Mouse (Mus musculus): ENCODE measurements at regions not wholly inside any gene's neighbourhood (a gene's known extent, or its start where the extent isn't known, plus 50 kb on each side); places are given as distances from the start of the nearest gene placed in this dataset.

DNA sequence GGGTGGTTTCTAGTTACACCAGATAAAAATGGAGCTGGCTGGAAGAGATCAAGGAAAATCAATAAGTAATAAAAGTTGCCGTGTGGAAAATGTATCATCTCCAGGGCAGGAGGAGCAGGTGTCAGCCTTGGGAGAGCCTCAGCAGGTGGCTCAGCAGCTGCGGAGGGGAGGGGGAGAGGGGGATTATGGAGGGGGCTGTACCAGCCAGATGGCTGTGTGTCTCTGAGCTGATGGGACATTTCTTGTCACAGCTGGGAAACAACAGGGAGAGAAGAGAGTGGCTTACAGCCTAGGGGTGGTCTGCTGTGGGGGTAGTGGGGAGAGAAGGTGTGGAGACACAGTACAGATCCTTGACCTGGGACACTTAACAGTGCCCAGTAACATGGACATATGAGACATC is 116.5 kb downstream of the Matn1 start:
- ATAC-seq (replicated peaks; ENCODE audit: insufficient number of reproducible peaks, insufficient read depth, low FRiP score, low read depth) = no peak
- whole genome bisulfite sequencing = 17% methylated on average over 2 of the region's 2 CpGs
- Histone ChIP-seq H3K9me3 (replicated peaks) (no peaks in the 10 kb centered on the region), H3K4me2 (no peak overlapping the region), H3K36me3 (no peaks in the 10 kb centered on the region), H3K4me1 (replicated peaks) (no peaks in the 10 kb centered on the region), H3K9ac (no peak overlapping the region), H3K4me3 (no peak overlapping the region), H3K27ac (no peak overlapping the region), H3K27me3 (peaks cover 6% of the 10 kb centered on the region)

GRCm38 (mm10) chr4:131062592-131062991 is 118.4 kb downstream of the Matn1 start:
- WGBS = 64% methylated on average over 4 of the region's 4 CpGs
- no peaks in the 10 kb centered on the region for H3K36me3 ChIP-seq
- H3K4me2 ChIP-seq = no peak overlapping the region
- H3K4me1 ChIP-seq (replicated peaks) = no peaks in the 10 kb centered on the region
- H3K27ac ChIP-seq = no peak overlapping the region
- H3K9ac ChIP-seq = no peak overlapping the region
- no peaks in the 10 kb centered on the region for H3K9me3 ChIP-seq (replicated peaks)
- H3K27me3 ChIP-seq = peaks cover 6% of the 10 kb centered on the region
- H3K4me3 ChIP-seq = no peak overlapping the region
- ATAC-seq (replicated peaks; ENCODE audit: insufficient number of reproducible peaks, insufficient read depth, low FRiP score, low read depth) = no peak

DNA sequence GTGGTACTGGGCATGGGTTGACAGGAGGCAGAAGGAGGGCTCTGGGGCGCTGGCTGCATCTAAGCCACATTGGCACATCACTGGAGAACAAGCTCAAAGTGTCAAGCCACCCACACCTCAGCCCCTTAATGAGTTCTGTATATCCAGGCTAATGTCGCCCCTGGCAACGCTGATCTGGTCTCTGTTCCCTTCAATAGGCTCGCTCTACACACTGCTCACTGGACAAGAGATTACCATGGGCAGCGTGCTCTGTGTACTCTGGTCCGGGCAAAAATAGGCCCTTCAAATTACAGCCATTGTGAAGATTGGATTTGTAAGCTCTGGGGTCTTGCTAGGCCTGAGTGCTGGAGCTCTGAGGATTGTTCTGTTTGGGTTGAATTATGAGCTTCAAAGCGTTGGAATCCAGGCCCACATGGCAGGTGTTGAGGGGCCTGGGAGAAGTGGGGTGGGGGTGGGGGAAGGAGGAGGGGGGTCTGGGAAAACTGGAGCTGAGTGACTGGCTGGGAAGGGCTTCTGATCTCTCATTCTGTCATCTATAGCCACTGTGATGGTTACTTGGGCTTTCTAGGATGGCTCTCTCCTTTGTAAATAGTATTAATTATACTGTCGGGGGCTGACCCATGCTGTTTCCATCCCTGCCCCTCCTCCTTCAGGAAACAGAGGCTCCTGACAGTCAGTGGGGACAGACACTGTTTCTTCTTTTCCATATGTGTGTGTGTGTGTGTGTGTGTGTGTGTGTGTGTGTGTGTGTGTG is 122.2 kb downstream of the Matn1 start:
- no peak overlapping the region for H3K9ac ChIP-seq
- H3K4me1 ChIP-seq (replicated peaks) = no peaks in the 10 kb centered on the region
- peaks cover 6% of the 10 kb centered on the region for H3K27me3 ChIP-seq
- WGBS = 59% methylated on average over 8 of the region's 8 CpGs
- no peak overlapping the region for H3K4me3 ChIP-seq
- H3K4me2 ChIP-seq = no peak overlapping the region
- H3K27ac ChIP-seq = no peak overlapping the region
- no peaks in the 10 kb centered on the region for H3K36me3 ChIP-seq
- no peak for ATAC-seq (replicated peaks; ENCODE audit: insufficient number of reproducible peaks, insufficient read depth, low FRiP score, low read depth)
- no peaks in the 10 kb centered on the region for H3K9me3 ChIP-seq (replicated peaks)

GRCm38 (mm10) chr4:131070566-131070965 is 126.4 kb downstream of the Matn1 start:
- no peaks in the 10 kb centered on the region for H3K9me3 ChIP-seq (replicated peaks)
- no peak for ATAC-seq (replicated peaks; ENCODE audit: insufficient number of reproducible peaks, insufficient read depth, low FRiP score, low read depth)
- no peaks in the 10 kb centered on the region for H3K27me3 ChIP-seq
- no peak overlapping the region for H3K27ac ChIP-seq
- H3K36me3 ChIP-seq = no peaks in the 10 kb centered on the region
- H3K4me2 ChIP-seq = no peak overlapping the region
- no peak overlapping the region for H3K9ac ChIP-seq
- H3K4me3 ChIP-seq = no peak overlapping the region
- no peaks in the 10 kb centered on the region for H3K4me1 ChIP-seq (replicated peaks)

DNA sequence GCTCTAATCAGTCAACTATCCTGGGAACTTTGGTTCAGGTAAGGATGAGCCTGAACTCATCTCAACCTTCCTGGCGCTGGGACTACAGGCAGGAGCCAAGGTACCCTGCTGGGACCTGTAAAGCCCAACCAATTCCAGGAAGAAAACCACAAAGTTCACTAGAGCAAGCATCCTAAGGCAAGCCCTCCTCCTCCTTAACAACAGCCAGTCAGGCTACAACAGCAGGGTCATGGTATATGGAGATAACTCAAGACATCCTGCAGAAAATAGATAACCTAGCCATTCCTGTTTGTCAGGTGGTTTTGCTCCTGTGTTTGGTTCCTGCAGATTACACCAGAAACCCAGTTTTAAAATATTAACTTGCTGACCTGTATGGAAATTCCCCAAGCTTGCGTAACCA is 128.4 kb downstream of the Matn1 start:
- ATAC-seq (replicated peaks; ENCODE audit: insufficient number of reproducible peaks, insufficient read depth, low FRiP score, low read depth) = no peak
- Histone ChIP-seq H3K36me3 (no peaks in the 10 kb centered on the region), H3K4me2 (no peak overlapping the region), H3K27ac (no peak overlapping the region), H3K9ac (no peak overlapping the region), H3K4me1 (replicated peaks) (no peaks in the 10 kb centered on the region), H3K4me3 (no peak overlapping the region), H3K9me3 (replicated peaks) (no peaks in the 10 kb centered on the region), H3K27me3 (no peaks in the 10 kb centered on the region)
- WGBS = 86% methylated on average over 2 of the region's 2 CpGs

DNA sequence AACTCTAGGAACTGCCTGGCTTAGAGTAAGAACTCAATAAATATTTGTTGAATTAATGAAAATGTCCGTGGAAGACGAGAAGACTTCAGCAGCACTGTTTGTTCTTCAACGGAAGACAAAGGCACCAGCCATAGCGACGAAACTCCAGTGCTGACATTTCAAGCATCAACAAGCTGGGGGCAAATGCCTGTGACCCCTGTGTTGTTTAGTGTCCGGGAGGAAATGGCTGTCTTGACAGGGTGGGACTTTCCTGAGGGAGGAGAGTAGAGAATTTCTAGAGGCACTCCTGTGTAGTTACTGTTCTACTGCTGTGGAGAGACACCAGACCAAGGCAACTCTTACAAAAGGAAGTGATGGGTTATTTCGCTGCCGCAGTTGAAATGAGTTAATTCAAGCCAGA is 129.2 kb downstream of the Matn1 start:
- 57% methylated on average over 8 of the region's 8 CpGs for WGBS
- H3K4me1 ChIP-seq (replicated peaks) = no peaks in the 10 kb centered on the region

GRCm38 (mm10) chr4:131075326-131075932 is 131.2 kb downstream of the Matn1 start:
- no peaks in the 10 kb centered on the region for H3K4me1 ChIP-seq (replicated peaks)
- no peaks in the 10 kb centered on the region for H3K27me3 ChIP-seq
- H3K27ac ChIP-seq = no peak overlapping the region
- H3K9ac ChIP-seq = no peak overlapping the region
- H3K9me3 ChIP-seq (replicated peaks) = no peaks in the 10 kb centered on the region
- no peak overlapping the region for H3K4me3 ChIP-seq
- H3K36me3 ChIP-seq = no peaks in the 10 kb centered on the region
- no peak for ATAC-seq (replicated peaks; ENCODE audit: insufficient number of reproducible peaks, insufficient read depth, low FRiP score, low read depth)
- H3K4me2 ChIP-seq = no peak overlapping the region
- 70% methylated on average over 8 of the region's 8 CpGs for WGBS

More for the DNA sequence above, 129.2 kb downstream of the Matn1 start:
- no peak for ATAC-seq (replicated peaks; ENCODE audit: insufficient number of reproducible peaks, insufficient read depth, low FRiP score, low read depth)
- Histone ChIP-seq H3K36me3 (no peaks in the 10 kb centered on the region), H3K4me3 (no peak overlapping the region), H3K9ac (no peak overlapping the region), H3K9me3 (replicated peaks) (no peaks in the 10 kb centered on the region), H3K27ac (no peak overlapping the region), H3K4me2 (no peak overlapping the region), H3K27me3 (no peaks in the 10 kb centered on the region)

DNA sequence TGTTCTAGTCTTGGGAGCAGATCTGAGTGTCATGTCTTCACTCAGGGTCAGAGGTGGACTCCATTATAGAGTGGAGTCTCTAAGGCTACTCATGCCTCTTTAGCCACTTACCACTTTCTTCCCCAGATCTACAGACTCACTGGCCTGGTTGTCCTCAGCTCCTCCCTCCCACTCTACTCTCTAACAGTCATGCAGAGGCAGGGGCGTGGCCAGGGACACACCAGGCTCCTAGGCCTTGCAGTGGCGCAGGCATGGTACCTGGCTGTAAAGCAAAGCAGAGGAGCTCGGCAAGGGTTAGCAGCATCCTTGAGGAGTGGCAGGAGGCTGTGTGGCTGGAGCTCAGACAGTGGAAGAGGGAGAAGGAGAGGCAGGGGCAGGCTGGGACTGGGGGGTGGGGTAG is 132.4 kb downstream of the Matn1 start:
- H3K36me3 ChIP-seq = no peaks in the 10 kb centered on the region
- H3K4me1 ChIP-seq (replicated peaks) = no peaks in the 10 kb centered on the region
- H3K4me3 ChIP-seq = no peak overlapping the region
- no peak for ATAC-seq (replicated peaks; ENCODE audit: insufficient number of reproducible peaks, insufficient read depth, low FRiP score, low read depth)
- H3K9ac ChIP-seq = no peak overlapping the region
- H3K4me2 ChIP-seq = no peak overlapping the region
- H3K9me3 ChIP-seq (replicated peaks) = no peaks in the 10 kb centered on the region
- no peaks in the 10 kb centered on the region for H3K27me3 ChIP-seq
- WGBS = 38% methylated on average over 3 of the region's 3 CpGs
- H3K27ac ChIP-seq = no peak overlapping the region

DNA sequence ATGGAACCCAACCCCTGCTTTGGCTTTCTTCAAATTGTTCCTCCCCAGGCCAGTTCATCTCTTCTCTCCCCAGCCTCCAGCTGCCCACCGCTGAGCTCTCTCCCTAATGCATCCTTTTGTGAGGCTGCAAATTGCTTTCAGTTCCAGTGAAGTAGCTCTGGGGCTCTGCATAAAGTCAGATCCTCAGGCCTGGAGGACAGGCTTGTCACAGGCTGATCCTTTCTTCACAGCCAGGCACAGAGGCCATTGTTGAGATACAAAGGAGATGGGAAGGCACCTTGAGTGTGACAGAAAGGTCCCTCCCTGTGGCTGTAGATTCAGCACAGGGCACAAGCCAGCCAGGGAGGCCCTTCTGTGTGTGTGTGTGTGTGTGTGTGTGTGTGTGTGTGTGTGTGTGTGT is 135.9 kb downstream of the Matn1 start:
- H3K4me2 ChIP-seq = no peak overlapping the region
- no peak overlapping the region for H3K27ac ChIP-seq
- H3K36me3 ChIP-seq = no peaks in the 10 kb centered on the region
- H3K4me3 ChIP-seq = no peak overlapping the region
- no peak for ATAC-seq (replicated peaks; ENCODE audit: insufficient number of reproducible peaks, insufficient read depth, low FRiP score, low read depth)
- H3K27me3 ChIP-seq = no peaks in the 10 kb centered on the region
- H3K9ac ChIP-seq = no peak overlapping the region
- H3K4me1 ChIP-seq (replicated peaks) = no peaks in the 10 kb centered on the region
- H3K9me3 ChIP-seq (replicated peaks) = no peaks in the 10 kb centered on the region
- 43% methylated on average over 1 of the region's 1 CpGs for WGBS

GRCm38 (mm10) chr4:131083405-131083804 is 139.2 kb downstream of the Matn1 start:
- no peak for ATAC-seq (replicated peaks; ENCODE audit: insufficient number of reproducible peaks, insufficient read depth, low FRiP score, low read depth)
- H3K4me3 ChIP-seq = no peak overlapping the region
- WGBS = 71% methylated on average over 3 of the region's 3 CpGs
- H3K9ac ChIP-seq = no peak overlapping the region
- H3K4me2 ChIP-seq = no peak overlapping the region
- H3K27me3 ChIP-seq = no peaks in the 10 kb centered on the region
- no peak overlapping the region for H3K27ac ChIP-seq
- H3K9me3 ChIP-seq (replicated peaks) = no peaks in the 10 kb centered on the region
- H3K4me1 ChIP-seq (replicated peaks) = no peaks in the 10 kb centered on the region
- H3K36me3 ChIP-seq = no peaks in the 10 kb centered on the region

DNA sequence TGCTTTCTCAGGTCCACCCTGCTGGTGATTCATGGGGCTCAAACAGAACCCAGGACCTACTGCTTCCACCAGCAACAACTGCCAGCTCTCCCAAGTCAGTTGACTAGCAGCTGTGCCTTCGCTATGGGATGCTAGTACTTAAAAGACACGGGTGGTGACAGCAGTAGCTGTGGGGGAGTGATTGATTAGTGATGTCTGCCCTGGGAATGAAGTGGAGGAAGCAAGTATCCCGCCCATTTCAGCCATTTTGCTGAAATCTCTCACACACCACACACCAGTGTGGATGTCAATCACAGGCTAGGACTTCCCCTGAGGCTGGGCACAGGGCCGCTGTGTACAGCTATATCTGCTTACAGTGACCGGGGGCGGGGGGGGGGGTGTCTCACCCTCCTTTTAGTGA is 153.2 kb downstream of the Matn1 start:
- no peak overlapping the region for H3K4me2 ChIP-seq
- no peaks in the 10 kb centered on the region for H3K9me3 ChIP-seq (replicated peaks)
- 16% methylated on average over 6 of the region's 6 CpGs for WGBS
- H3K27me3 ChIP-seq = 0 out of 2 replicates have a peak, but pooled peaks cover 7% of the 10 kb centered on the region
- no peaks in the 10 kb centered on the region for H3K4me1 ChIP-seq (replicated peaks)
- no peak overlapping the region for H3K9ac ChIP-seq
- ATAC-seq (replicated peaks; ENCODE audit: insufficient number of reproducible peaks, insufficient read depth, low FRiP score, low read depth) = no peak
- no peak overlapping the region for H3K27ac ChIP-seq
- no peak overlapping the region for H3K4me3 ChIP-seq
- H3K36me3 ChIP-seq = no peaks in the 10 kb centered on the region

Measured in heart, embryonic 15.5 days (tissue).